Comparison of ENCODE assay signal across 14 mouse cellular contexts in the genomic region with DNA sequence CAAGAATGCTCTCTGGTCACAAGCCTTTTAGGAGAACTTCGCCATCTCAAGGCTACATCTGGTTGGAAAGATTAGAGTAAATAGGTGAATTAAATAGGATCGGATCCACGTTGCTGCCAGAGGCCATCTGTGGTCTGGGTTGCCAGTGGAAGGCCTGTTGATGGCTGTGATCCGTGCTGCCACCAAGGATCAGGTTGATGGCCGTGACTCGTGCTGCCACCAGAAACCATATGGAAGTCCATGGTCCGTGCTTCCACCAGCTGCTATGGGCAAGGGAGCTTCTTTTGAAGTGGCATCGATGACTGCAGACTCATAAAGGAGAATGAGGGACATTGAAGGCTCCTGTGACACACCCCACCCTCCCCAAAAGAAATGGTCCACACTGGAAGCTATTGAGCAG.
"Had no signal": no experiment of that assay in that cellular context is flagged by ENCODE, and none has a peak within 500 bp of the region (broad histone marks: within the 10 kb centered on the region; RNA-seq: fewer than 3 reads in every experiment).

No protein-coding gene starts in this region.

- H3K4me3 ChIP-seq: lung, embryonic 15.5 days; megakaryocyte, embryonic 14.5 days; midbrain, embryonic 13.5 days; neural tube, embryonic 12.5 days; stomach, embryonic 15.5 days had no signal

- H3K9ac ChIP-seq: lung, embryonic 15.5 days; midbrain, embryonic 13.5 days; neural tube, embryonic 12.5 days; stomach, embryonic 15.5 days had no signal

- H3K9me3 ChIP-seq: lung, embryonic 15.5 days; megakaryocyte, embryonic 14.5 days; midbrain, embryonic 13.5 days; neural tube, embryonic 12.5 days; stomach, embryonic 15.5 days had no signal

- DNase-seq: lung, adult 2 months; right cerebral cortex, postnatal 14 days; thymus, adult 2 months; thymus, postnatal 25 days; thymus, postnatal 4 days had no signal

- ATAC-seq: midbrain, embryonic 13.5 days; midbrain, embryonic 16.5 days had no signal

- H3K36me3 ChIP-seq: lung, embryonic 15.5 days; midbrain, embryonic 13.5 days; neural tube, embryonic 12.5 days; stomach, embryonic 15.5 days had no signal

- H3K4me2 ChIP-seq: lung, embryonic 15.5 days; midbrain, embryonic 11.5 days; midbrain, embryonic 13.5 days; neural tube, embryonic 12.5 days; stomach, embryonic 15.5 days had no signal

- H3K27ac ChIP-seq: lung, embryonic 15.5 days; macrophage; midbrain, embryonic 13.5 days; neural tube, embryonic 12.5 days; stomach, embryonic 15.5 days; stomach, postnatal 0 days had no signal

- H3K27me3 ChIP-seq: lung, embryonic 15.5 days; midbrain, embryonic 13.5 days; neural tube, embryonic 12.5 days; stomach, embryonic 15.5 days had no signal
